Mouse (Mus musculus) forebrain, embryonic 16.5 days (tissue): Measurements from ENCODE around the gene Olfr734. TPM values are rescaled to one million over a fixed set of nuclear protein-coding genes. Genes with fewer than 3 reads are reported as not detected.

Experiments
- polyA plus RNA-seq: library from polyadenylated mRNA; unstranded; fragments of >200 nt; fragmentation: Nextera tagmentation; extraction: Ambion mirVana; gene quantifications from 2 replicates; pipeline ENCODE4 v1.2.1, GENCODE M21; 2015

The Olfr734 gene
- polyA plus RNA-seq, 1 experiment from 2014 or later: not detected

Other genes with a start within 250 kb of the Olfr734 start
- not detected in 2 replicates for gene Olfr726, start 235.8 kb downstream of the Olfr734 start, polyA plus RNA-seq
- not detected in 2 replicates for gene Olfr727, start 203.6 kb downstream of the Olfr734 start, polyA plus RNA-seq
- not detected in 2 replicates for gene Olfr728, start 184.1 kb downstream of the Olfr734 start, polyA plus RNA-seq
- not detected in 2 replicates for gene Olfr729, start 173.9 kb downstream of the Olfr734 start, polyA plus RNA-seq
- not detected in 2 replicates for gene Olfr730, start 138.6 kb downstream of the Olfr734 start, polyA plus RNA-seq
- gene Olfr731, start 84.9 kb downstream of the Olfr734 start, polyA plus RNA-seq: not detected in 2 replicates
- gene Olfr732, start 42.6 kb downstream of the Olfr734 start, polyA plus RNA-seq: not detected in 2 replicates
- 0.06 TPM in 1 of 2 replicates, not detected in the other for gene Olfr733, start 25.2 kb downstream of the Olfr734 start, polyA plus RNA-seq
- not detected in 2 replicates for gene Olfr735, start 22.1 kb upstream of the Olfr734 start, polyA plus RNA-seq
- not detected in 2 replicates for gene Tlr11, start 31.2 kb upstream of the Olfr734 start, polyA plus RNA-seq
- not detected in 2 replicates for gene Olfr736, start 54.4 kb upstream of the Olfr734 start, polyA plus RNA-seq
- not detected in 2 replicates for gene Olfr738, start 80.8 kb upstream of the Olfr734 start, polyA plus RNA-seq
- not detected in 2 replicates for gene Olfr739, start 91.9 kb upstream of the Olfr734 start, polyA plus RNA-seq
- not detected in 2 replicates for gene Olfr740, start 118.8 kb upstream of the Olfr734 start, polyA plus RNA-seq
- gene Olfr741, start 146.0 kb upstream of the Olfr734 start, polyA plus RNA-seq: not detected in 2 replicates
- not detected in 2 replicates for gene Olfr742, start 176.8 kb upstream of the Olfr734 start, polyA plus RNA-seq
- not detected in 2 replicates for gene Olfr743, start 195.1 kb upstream of the Olfr734 start, polyA plus RNA-seq